Mouse (Mus musculus): ENCODE results near the gene Kremen1. TPM values are rescaled to one million over a fixed set of nuclear protein-coding genes. Genes with fewer than 3 reads are reported as not detected.
A peak's percentile ranks its signal among the peaks of the same experiment; 100 is the strongest.

The Kremen1 gene
- 3.5 and 3.8 TPM in 2 replicates for polyA plus RNA-seq (2014; fragmentation: Nextera tagmentation; extraction: Ambion mirVana)

GRCm38 (mm10) chr11:5261508-5262392, at the start of gene Kremen1:
Gene Kremen1, minus strand, starts transcription at chr11:5261558.
- H3K27ac ChIP-seq (replicated peaks; ENCODE audit: low read depth, low read length) = 0 out of 2 replicates have a peak within 1 kb of the TSS, but pooled peaks have one; percentile 13
- DNase-seq (peak; percentile 97), ATAC-seq (ENCODE audit: low FRiP score, low TSS enrichment) (peak; percentile 95)
- peak within 1 kb of the TSS; percentile 72 for H3K4me3 ChIP-seq (replicated peaks; ENCODE audit: low read depth, low read length)
- no peaks in the 10 kb centered on the region for H3K36me3 ChIP-seq (ENCODE audit: control insufficient read depth, insufficient read depth, low read length)
- H3K9me3 ChIP-seq (ENCODE audit: control insufficient read depth, low read length) = no peaks in the 10 kb centered on the region
- peak within 1 kb of the TSS; percentile 63 for H3K9ac ChIP-seq (replicated peaks; ENCODE audit: low read length)
- WGBS = 3% methylated on average over 66 of the region's 80 CpGs
- 0 out of 2 replicates have a peak, but pooled peaks cover 3% of the 10 kb centered on the region for H3K4me1 ChIP-seq (ENCODE audit: control insufficient read depth, insufficient read depth, low read length)
- H3K4me2 ChIP-seq (ENCODE audit: low read length) = peak within 1 kb of the TSS; percentile 77
- H3K27me3 ChIP-seq (ENCODE audit: control insufficient read depth, insufficient read depth, low read length) = no peaks in the 10 kb centered on the region

- no peak overlapping the region for H3K4me2 ChIP-seq (ENCODE audit: low read length)
- no peak overlapping the region for H3K4me3 ChIP-seq (replicated peaks; ENCODE audit: low read depth, low read length)
- DNase-seq (no peak), ATAC-seq (ENCODE audit: low FRiP score, low TSS enrichment) (no peak)
- no peaks in the 10 kb centered on the region for H3K9me3 ChIP-seq (ENCODE audit: control insufficient read depth, low read length)
- H3K9ac ChIP-seq (replicated peaks; ENCODE audit: low read length) = no peak overlapping the region
- no peak overlapping the region for H3K27ac ChIP-seq (replicated peaks; ENCODE audit: low read depth, low read length)
- H3K27me3 ChIP-seq (ENCODE audit: control insufficient read depth, insufficient read depth, low read length) = no peaks in the 10 kb centered on the region
- WGBS = 92% methylated on average over 13 of the region's 13 CpGs
- no peaks in the 10 kb centered on the region for H3K4me1 ChIP-seq (ENCODE audit: control insufficient read depth, insufficient read depth, low read length)
- no peaks in the 10 kb centered on the region for H3K36me3 ChIP-seq (ENCODE audit: control insufficient read depth, insufficient read depth, low read length)
Observed at GRCm38 (mm10) chr11:5307024-5307905, 45.9 kb upstream of the Kremen1 start.

- Histone ChIP-seq H3K9ac (replicated peaks; ENCODE audit: low read length) (no peak overlapping the region), H3K4me2 (ENCODE audit: low read length) (no peak overlapping the region), H3K27ac (replicated peaks; ENCODE audit: low read depth, low read length) (no peak overlapping the region), H3K4me3 (replicated peaks; ENCODE audit: low read depth, low read length) (no peak overlapping the region), H3K36me3 (ENCODE audit: control insufficient read depth, insufficient read depth, low read length) (no peaks in the 10 kb centered on the region), H3K9me3 (ENCODE audit: control insufficient read depth, low read length) (no peaks in the 10 kb centered on the region), H3K4me1 (ENCODE audit: control insufficient read depth, insufficient read depth, low read length) (no peaks in the 10 kb centered on the region), H3K27me3 (ENCODE audit: control insufficient read depth, insufficient read depth, low read length) (no peaks in the 10 kb centered on the region)
- ATAC-seq (ENCODE audit: low FRiP score, low TSS enrichment) (no peak), DNase-seq (no peak)
Observed at GRCm38 (mm10) chr11:5306017-5306416, 44.7 kb upstream of the Kremen1 start.

- H3K4me1 ChIP-seq (ENCODE audit: control insufficient read depth, insufficient read depth, low read length) = no peaks in the 10 kb centered on the region
- H3K4me3 ChIP-seq (replicated peaks; ENCODE audit: low read depth, low read length) = no peak overlapping the region
- ATAC-seq (ENCODE audit: low FRiP score, low TSS enrichment) = no peak
- no peak overlapping the region for H3K27ac ChIP-seq (replicated peaks; ENCODE audit: low read depth, low read length)
- H3K36me3 ChIP-seq (ENCODE audit: control insufficient read depth, insufficient read depth, low read length) = no peaks in the 10 kb centered on the region
- H3K9ac ChIP-seq (replicated peaks; ENCODE audit: low read length) = no peak overlapping the region
- DNase-seq = no peak
- H3K9me3 ChIP-seq (ENCODE audit: control insufficient read depth, low read length) = no peaks in the 10 kb centered on the region
- H3K27me3 ChIP-seq (ENCODE audit: control insufficient read depth, insufficient read depth, low read length) = no peaks in the 10 kb centered on the region
- no peak overlapping the region for H3K4me2 ChIP-seq (ENCODE audit: low read length)
Observed at GRCm38 (mm10) chr11:5304526-5304925, 43.2 kb upstream of the Kremen1 start.

GRCm38 (mm10) chr11:5298007-5298372, 36.6 kb upstream of the Kremen1 start:
- H3K27ac ChIP-seq (replicated peaks; ENCODE audit: low read depth, low read length) = no peak overlapping the region

GRCm38 (mm10) chr11:5297148-5298006, 36.0 kb upstream of the Kremen1 start:
- H3K4me2 ChIP-seq (ENCODE audit: low read length) = 0 out of 2 replicates have a peak overlapping the region, but pooled peaks have one; percentile 8
- no peak for ATAC-seq (ENCODE audit: low FRiP score, low TSS enrichment)

More at GRCm38 (mm10) chr11:5298007-5298372, 36.6 kb upstream of the Kremen1 start:
- no peaks in the 10 kb centered on the region for H3K9me3 ChIP-seq (ENCODE audit: control insufficient read depth, low read length)
- ATAC-seq (ENCODE audit: low FRiP score, low TSS enrichment) (no peak), DNase-seq (no peak)
- H3K9ac ChIP-seq (replicated peaks; ENCODE audit: low read length) = no peak overlapping the region
- 50% methylated on average over 1 of the region's 1 CpGs for WGBS
- H3K4me2 ChIP-seq (ENCODE audit: low read length) = no peak overlapping the region
- H3K4me1 ChIP-seq (ENCODE audit: control insufficient read depth, insufficient read depth, low read length) = peaks cover 14% of the 10 kb centered on the region
- no peak overlapping the region for H3K4me3 ChIP-seq (replicated peaks; ENCODE audit: low read depth, low read length)
- H3K27me3 ChIP-seq (ENCODE audit: control insufficient read depth, insufficient read depth, low read length) = no peaks in the 10 kb centered on the region
- no peaks in the 10 kb centered on the region for H3K36me3 ChIP-seq (ENCODE audit: control insufficient read depth, insufficient read depth, low read length)

GRCm38 (mm10) chr11:5296576-5297115, 35.3 kb upstream of the Kremen1 start:
- Histone ChIP-seq H3K9ac (replicated peaks; ENCODE audit: low read length) (no peak overlapping the region), H3K27me3 (ENCODE audit: control insufficient read depth, insufficient read depth, low read length) (no peaks in the 10 kb centered on the region), H3K4me1 (ENCODE audit: control insufficient read depth, insufficient read depth, low read length) (peaks cover 14% of the 10 kb centered on the region), H3K27ac (replicated peaks; ENCODE audit: low read depth, low read length) (no peak overlapping the region), H3K4me2 (ENCODE audit: low read length) (no peak overlapping the region), H3K9me3 (ENCODE audit: control insufficient read depth, low read length) (no peaks in the 10 kb centered on the region), H3K4me3 (replicated peaks; ENCODE audit: low read depth, low read length) (no peak overlapping the region), H3K36me3 (ENCODE audit: control insufficient read depth, insufficient read depth, low read length) (no peaks in the 10 kb centered on the region)
- 69% methylated on average over 2 of the region's 2 CpGs for WGBS
- no peak for DNase-seq
- ATAC-seq (ENCODE audit: low FRiP score, low TSS enrichment) = no peak

More at GRCm38 (mm10) chr11:5297148-5298006, 36.0 kb upstream of the Kremen1 start:
- peak; percentile 64 for DNase-seq
- H3K27ac ChIP-seq (replicated peaks; ENCODE audit: low read depth, low read length) = 0 out of 2 replicates have a peak overlapping the region, but pooled peaks have one; percentile 22
- no peaks in the 10 kb centered on the region for H3K27me3 ChIP-seq (ENCODE audit: control insufficient read depth, insufficient read depth, low read length)
- no peaks in the 10 kb centered on the region for H3K36me3 ChIP-seq (ENCODE audit: control insufficient read depth, insufficient read depth, low read length)
- H3K9ac ChIP-seq (replicated peaks; ENCODE audit: low read length) = no peak overlapping the region
- H3K4me1 ChIP-seq (ENCODE audit: control insufficient read depth, insufficient read depth, low read length) = peaks cover 14% of the 10 kb centered on the region
- 25% methylated on average over 13 of the region's 13 CpGs for WGBS
- no peaks in the 10 kb centered on the region for H3K9me3 ChIP-seq (ENCODE audit: control insufficient read depth, low read length)
- no peak overlapping the region for H3K4me3 ChIP-seq (replicated peaks; ENCODE audit: low read depth, low read length)

GRCm38 (mm10) chr11:5294805-5295204, 33.4 kb upstream of the Kremen1 start:
- DNase-seq (no peak), ATAC-seq (ENCODE audit: low FRiP score, low TSS enrichment) (no peak)
- no peak overlapping the region for H3K27ac ChIP-seq (replicated peaks; ENCODE audit: low read depth, low read length)
- no peak overlapping the region for H3K4me3 ChIP-seq (replicated peaks; ENCODE audit: low read depth, low read length)
- WGBS = 87% methylated on average over 3 of the region's 3 CpGs
- H3K9me3 ChIP-seq (ENCODE audit: control insufficient read depth, low read length) = no peaks in the 10 kb centered on the region
- H3K36me3 ChIP-seq (ENCODE audit: control insufficient read depth, insufficient read depth, low read length) = no peaks in the 10 kb centered on the region
- H3K4me2 ChIP-seq (ENCODE audit: low read length) = no peak overlapping the region
- peaks cover 14% of the 10 kb centered on the region for H3K4me1 ChIP-seq (ENCODE audit: control insufficient read depth, insufficient read depth, low read length)
- no peaks in the 10 kb centered on the region for H3K27me3 ChIP-seq (ENCODE audit: control insufficient read depth, insufficient read depth, low read length)
- H3K9ac ChIP-seq (replicated peaks; ENCODE audit: low read length) = no peak overlapping the region

Data from midbrain, embryonic 14.5 days (tissue).